Mouse (Mus musculus) MEL (cell line): ENCODE measurements around the gene Nectin4. TPM values are rescaled to one million over a fixed set of nuclear protein-coding genes. Genes with fewer than 3 reads are reported as not detected.

Experiments used
- DNase-seq: peaks from one replicate; pipeline ENCODE4 v3.0.0; 2011; ENCODE audit warnings: low read depth, low spot score
- H3K27ac ChIP-seq: 2 replicates; pipeline ENCODE4 v1.5.1; 2012; ENCODE audit warnings: low read depth, mild to moderate bottlenecking, control low read depth, low read length, moderate library complexity; ENCODE audit not compliant: control insufficient read depth
- H3K27me3 ChIP-seq, 2 experiments: fragments of 150-350 bp in 1 of 2; sonication (generic) in 1 of 2; 2 replicates each; pipeline ENCODE4 v1.6.1; 2012; ENCODE audit warnings: low read length in 2 of 2, mild to moderate bottlenecking in 2 of 2, improper control_type of control experiment in 1 of 2, moderate library complexity in 1 of 2; ENCODE audit not compliant: insufficient read depth in 2 of 2, control insufficient read depth in 1 of 2
- H3K36me3 ChIP-seq, 2 experiments: 2 replicates each; pipeline ENCODE4 v1.6.1; 2012 to 2014; ENCODE audit warnings: low read length in 2 of 2, improper control_type of control experiment in 1 of 2, inconsistent platforms in 1 of 2, mild to moderate bottlenecking in 1 of 2; ENCODE audit not compliant: insufficient read depth in 2 of 2, control insufficient read depth in 1 of 2
- H3K4me1 ChIP-seq, 2 experiments: fragments of 150-350 bp in 1 of 2; sonication (generic) in 1 of 2; 2 replicates each; pipeline ENCODE4 v1.6.1; 2012; ENCODE audit warnings: low read length in 2 of 2, improper control_type of control experiment in 1 of 2, mild to moderate bottlenecking in 1 of 2; ENCODE audit not compliant: insufficient read depth in 2 of 2, control insufficient read depth in 1 of 2
- H3K4me3 ChIP-seq, 2 experiments: fragments of 150-350 bp in 1 of 2; sonication (generic) in 1 of 2; 2 replicates each; pipeline ENCODE4 v1.5.1; 2012; ENCODE audit warnings: low read depth in 2 of 2, low read length in 2 of 2, mild to moderate bottlenecking in 2 of 2, moderate library complexity in 2 of 2, control low read depth in 1 of 2, improper control_type of control experiment in 1 of 2; ENCODE audit not compliant: control insufficient read depth in 1 of 2, insufficient read depth in 1 of 2
- H3K79me2 ChIP-seq: 2 replicates; pipeline ENCODE4 v1.6.1; 2012; ENCODE audit warnings: mild to moderate bottlenecking, low read length, moderate library complexity; ENCODE audit not compliant: control insufficient read depth, poor library complexity, insufficient read depth
- H3K9ac ChIP-seq: 2 replicates; pipeline ENCODE4 v1.6.1; 2012; ENCODE audit warnings: low read depth, mild to moderate bottlenecking, control low read depth, low read length, moderate library complexity; ENCODE audit not compliant: control insufficient read depth, poor library complexity, severe bottlenecking
- H3K9me3 ChIP-seq: fragments of 150-350 bp; sonication (generic); replicated peaks from 2 replicates; pipeline ENCODE4 v1.6.1; 2012; ENCODE audit warnings: mild to moderate bottlenecking, low read length, improper control_type of control experiment, moderate library complexity; ENCODE audit not compliant: insufficient read depth
- BHLHE40 ChIP-seq: IDR thresholded peaks from 2 replicates; pipeline ENCODE4 v1.6.1; 2012; ENCODE audit warnings: low read depth, mild to moderate bottlenecking, inconsistent platforms, low read length, improper control_type of control experiment, borderline replicate concordance
- CHD1 ChIP-seq: IDR thresholded peaks from 2 replicates; pipeline ENCODE4 v1.6.1; 2012; ENCODE audit warnings: low read depth, mild to moderate bottlenecking, inconsistent platforms, low read length, improper control_type of control experiment
- CHD2 ChIP-seq: IDR thresholded peaks from 2 replicates; pipeline ENCODE4 v1.6.1; 2011; ENCODE audit warnings: low read length, improper control_type of control experiment
- ELF1 ChIP-seq: IDR thresholded peaks from 2 replicates; pipeline ENCODE4 v1.6.1; 2014; ENCODE audit warnings: low read depth, mild to moderate bottlenecking, inconsistent platforms, low read length, improper control_type of control experiment, moderate library complexity
- EP300 ChIP-seq, 2 experiments: IDR thresholded peaks; 2 replicates each; pipeline ENCODE4 v1.6.1; 2011; ENCODE audit warnings: improper control_type of control experiment in 2 of 2, low read length in 2 of 2, low read depth in 1 of 2, mild to moderate bottlenecking in 1 of 2
- ETS1 ChIP-seq: IDR thresholded peaks from 2 replicates; pipeline ENCODE4 v1.6.1; 2012; ENCODE audit warnings: low read depth, mild to moderate bottlenecking, inconsistent platforms, low read length, improper control_type of control experiment, moderate library complexity
- GABPA ChIP-seq: IDR thresholded peaks from 2 replicates; pipeline ENCODE4 v1.6.1; 2012; ENCODE audit warnings: low read depth, mild to moderate bottlenecking, inconsistent platforms, low read length, improper control_type of control experiment, moderate library complexity
- HCFC1 ChIP-seq: IDR thresholded peaks from 2 replicates; pipeline ENCODE4 v1.6.1; 2012; ENCODE audit warnings: low read depth, mild to moderate bottlenecking, inconsistent platforms, low read length, improper control_type of control experiment, moderate library complexity
- KAT2A ChIP-seq: conservative IDR thresholded peaks from 2 replicates; pipeline ENCODE4 v1.6.1; 2012; ENCODE audit warnings: low read depth, low read length, improper control_type of control experiment, inconsistent platforms
- MAFK ChIP-seq: IDR thresholded peaks from 2 replicates; pipeline ENCODE4 v1.6.1; 2011; ENCODE audit warnings: low read depth, mild to moderate bottlenecking, low read length, improper control_type of control experiment, borderline replicate concordance
- MAX ChIP-seq: IDR thresholded peaks from 2 replicates; pipeline ENCODE4 v1.6.1; 2011; ENCODE audit warnings: low read length, improper control_type of control experiment
- MAZ ChIP-seq: IDR thresholded peaks from 2 replicates; pipeline ENCODE4 v1.6.1; 2012; ENCODE audit warnings: low read depth, mild to moderate bottlenecking, inconsistent platforms, low read length, improper control_type of control experiment
- MXI1 ChIP-seq: IDR thresholded peaks from 2 replicates; pipeline ENCODE4 v1.6.1; 2011; ENCODE audit warnings: mild to moderate bottlenecking, low read depth, low read length, improper control_type of control experiment
- MYB ChIP-seq: IDR thresholded peaks from 2 replicates; pipeline ENCODE4 v1.6.1; 2011; ENCODE audit warnings: mild to moderate bottlenecking, low read depth, low read length, improper control_type of control experiment
- MYC ChIP-seq: IDR thresholded peaks from 2 replicates; pipeline ENCODE4 v1.6.1; 2011; ENCODE audit warnings: low read depth, mild to moderate bottlenecking, low read length, improper control_type of control experiment, moderate library complexity
- NELFE ChIP-seq: IDR thresholded peaks from 2 replicates; pipeline ENCODE4 v1.6.1; 2011; ENCODE audit warnings: low read depth, low read length, improper control_type of control experiment
- NRF1 ChIP-seq: IDR thresholded peaks from 2 replicates; pipeline ENCODE4 v1.6.1; 2014; ENCODE audit warnings: low read depth, mild to moderate bottlenecking, inconsistent platforms, low read length, improper control_type of control experiment, moderate library complexity; ENCODE audit not compliant: poor library complexity, insufficient read depth, severe bottlenecking
- POLR2A ChIP-seq, 2 experiments: IDR thresholded peaks; 2 replicates each; pipeline ENCODE4 v1.6.1; 2011 to 2012; ENCODE audit warnings: low read length in 2 of 2, mild to moderate bottlenecking in 2 of 2, control low read depth in 1 of 2, improper control_type of control experiment in 1 of 2, low read depth in 1 of 2, moderate library complexity in 1 of 2; ENCODE audit not compliant: control insufficient read depth in 1 of 2, insufficient read depth in 1 of 2, poor library complexity in 1 of 2
- POLR2AphosphoS2 ChIP-seq: IDR thresholded peaks from 2 replicates; pipeline ENCODE4 v1.6.1; 2011; ENCODE audit warnings: low read length, improper control_type of control experiment
- RAD21 ChIP-seq: IDR thresholded peaks from 2 replicates; pipeline ENCODE4 v1.6.1; 2011; ENCODE audit warnings: mild to moderate bottlenecking, low read depth, low read length, improper control_type of control experiment
- RCOR1 ChIP-seq: IDR thresholded peaks from 2 replicates; pipeline ENCODE4 v1.6.1; 2012; ENCODE audit warnings: low read depth, mild to moderate bottlenecking, inconsistent platforms, low read length, improper control_type of control experiment
- SIN3A ChIP-seq: IDR thresholded peaks from 2 replicates; pipeline ENCODE4 v1.6.1; 2012; ENCODE audit warnings: low read length, improper control_type of control experiment, inconsistent platforms
- TBP ChIP-seq: IDR thresholded peaks from 2 replicates; pipeline ENCODE4 v1.8.0; 2011; ENCODE audit warnings: low read depth, low read length, improper control_type of control experiment
- ZC3H11A ChIP-seq: IDR thresholded peaks from 2 replicates; pipeline ENCODE4 v1.6.1; 2012; ENCODE audit warnings: low read depth, mild to moderate bottlenecking, inconsistent platforms, low read length, improper control_type of control experiment
- ZKSCAN1 ChIP-seq: IDR thresholded peaks from 2 replicates; pipeline ENCODE4 v1.6.1; 2012; ENCODE audit warnings: low read depth, mild to moderate bottlenecking, inconsistent platforms, low read length, improper control_type of control experiment, moderate library complexity
- ZMIZ1 ChIP-seq: IDR thresholded peaks from 2 replicates; pipeline ENCODE4 v1.6.1; 2012; ENCODE audit warnings: low read depth, mild to moderate bottlenecking, inconsistent platforms, low read length, improper control_type of control experiment, moderate library complexity
- ZNF384 ChIP-seq: IDR thresholded peaks from 2 replicates; pipeline ENCODE4 v1.6.1; 2012; ENCODE audit warnings: low read depth, mild to moderate bottlenecking, inconsistent platforms, low read length, improper control_type of control experiment
- polyA plus RNA-seq, 2 experiments: library from polyadenylated mRNA; stranded (reverse) in 1 of 2; unstranded in 1 of 2; fragments of >175 nt in 1 of 2; fragments of >200 nt in 1 of 2; gene quantifications; 2 replicates each; pipeline versions ENCODE4 v1.2.1 to v1.2.4; 2012; ENCODE audit warnings: low replicate concordance in 2 of 2, low read depth in 1 of 2; ENCODE audit not compliant: insufficient read length in 2 of 2, insufficient read depth in 1 of 2, missing spikeins in 1 of 2
- total RNA-seq: library from RNA; depleted of rRNA; stranded (reverse); fragments of 300-350 nt; gene quantifications from 2 replicates; pipeline ENCODE4 v1.2.3, GENCODE M21; 2012

Gene Nectin4
- total and polyA plus RNA-seq, 3 experiments, result 0.04 to 0.15 TPM; not detected in 1

DNA sequence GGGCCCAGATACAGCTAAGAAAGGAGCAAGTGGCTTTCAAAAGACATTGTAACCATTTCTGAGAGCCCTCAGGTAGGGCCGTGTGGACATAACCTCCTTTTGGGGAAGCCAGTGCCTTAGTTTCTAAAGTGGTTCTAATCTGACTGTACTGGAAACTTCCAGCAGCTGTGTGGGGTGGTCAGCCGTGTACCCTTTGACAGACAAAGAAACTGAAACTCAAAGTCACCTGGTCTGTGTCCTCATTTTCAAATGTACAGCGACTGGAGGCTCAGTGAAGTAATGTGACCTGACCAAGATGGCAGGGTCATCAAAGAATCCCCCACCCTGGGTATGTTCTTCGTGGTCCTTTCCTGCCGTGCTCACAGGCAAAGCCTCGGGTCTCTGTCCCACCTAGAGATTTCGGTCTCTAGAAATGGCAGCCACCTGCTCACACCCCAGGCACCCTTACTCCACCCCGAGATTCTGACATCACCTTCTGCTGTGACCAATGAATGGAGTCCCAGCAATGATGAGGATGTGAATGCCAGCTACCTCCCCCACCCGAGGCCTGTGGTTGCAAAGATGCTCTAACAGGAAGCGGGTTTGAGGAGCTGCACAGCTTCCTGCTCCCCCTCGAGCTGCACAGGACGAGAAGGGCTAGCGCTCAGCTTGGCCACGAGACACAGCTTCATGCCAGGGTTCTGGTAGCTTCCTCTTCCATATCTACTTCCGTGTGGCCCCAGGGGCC lies 18.6 kb downstream of the Nectin4 start, which contains the start of gene Arhgap30:
Gene Arhgap30, plus strand, starts transcription at position 579 of the 727 bp plus-strand sequence.
- H3K27ac ChIP-seq, result peak within 1 kb of the TSS; percentile 51
- DNase-seq, result peak; percentile 96
- peaks cover 0 to 12% of the 10 kb centered on the region in 2 experiments for H3K4me1 ChIP-seq
- TF ChIP-seq BHLHE40 (no peak), EP300 (IDR thresholded peaks at IDR 0.05; ENCODE audit: low read depth in 1 of 2, low read length in 2 of 2) (peak in 1 of 2 experiments; percentile 43; a peak in 1 of 4 replicates), ETS1 (0 out of 2 replicates have a peak, but pooled peaks have one; percentile 28), KAT2A (no peak), POLR2AphosphoS2 (peak; percentile 29; the same call in 1 of the 2 replicates), RCOR1 (peak; percentile 75), ZKSCAN1 (no peak), ELF1 (peak; percentile 83), MAFK (no peak), MYC (0 out of 2 replicates have a peak, but pooled peaks have one; percentile 64), ZNF384 (no peak), NELFE (peak; percentile 59), MXI1 (peak; percentile 39; the same call in 1 of the 2 replicates), MAX (peak; percentile 48), HCFC1 (peak; percentile 79), POLR2A (IDR thresholded peaks at IDR 0.05; ENCODE audit: control insufficient read depth in 1 of 2, insufficient read depth in 1 of 2, low read depth in 1 of 2, low read length in 2 of 2, poor library complexity in 1 of 2) (peak; percentile 30 to 90; a peak in 2 of 4 replicates), CHD2 (peak; percentile 34; the same call in 1 of the 2 replicates), TBP (peak; percentile 78)
- peaks cover 19% of the 10 kb centered on the region for H3K79me2 ChIP-seq
- H3K27me3 ChIP-seq, result no peaks in the 10 kb centered on the region
- no peaks in the 10 kb centered on the region for H3K9me3 ChIP-seq
- H3K9ac ChIP-seq, result peak within 1 kb of the TSS; percentile 78
- H3K36me3 ChIP-seq, result peaks cover 0 to 7% of the 10 kb centered on the region in 2 experiments; a peak in 2 of 4 replicates
- H3K4me3 ChIP-seq, result peak within 1 kb of the TSS; percentile 62 to 94

DNA sequence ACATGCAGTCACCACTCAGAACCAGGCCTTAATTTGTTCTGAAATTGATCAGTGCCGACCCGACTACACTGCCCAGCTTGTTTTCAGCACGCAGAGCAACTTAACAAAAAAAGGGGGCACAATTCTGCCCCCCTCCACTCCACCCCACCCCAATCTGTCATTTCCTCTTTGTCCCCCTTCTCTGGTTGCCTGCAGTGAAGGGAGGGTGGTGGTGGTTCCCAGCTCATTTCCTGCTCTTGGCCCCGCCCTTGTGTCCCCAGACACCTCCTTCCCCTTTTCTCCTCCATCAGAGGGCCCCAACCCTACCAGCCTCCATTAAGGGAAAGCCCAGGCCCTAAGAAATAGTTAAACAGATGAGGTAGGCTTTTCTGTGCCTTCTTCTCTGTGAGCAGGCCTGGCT lies 20.2 kb downstream of the Nectin4 start:
- peak overlapping the region; percentile 78 for H3K9ac ChIP-seq
- DNase-seq, result peak; percentile 95
- H3K4me1 ChIP-seq, result peaks cover 0 to 12% of the 10 kb centered on the region in 2 experiments
- no peaks in the 10 kb centered on the region for H3K9me3 ChIP-seq
- peak overlapping the region; percentile 62 to 94 for H3K4me3 ChIP-seq
- H3K36me3 ChIP-seq, result peaks cover 0 to 7% of the 10 kb centered on the region in 2 experiments; a peak in 2 of 4 replicates
- H3K27me3 ChIP-seq, result no peaks in the 10 kb centered on the region
- H3K79me2 ChIP-seq, result peaks cover 19% of the 10 kb centered on the region
- H3K27ac ChIP-seq, result peak overlapping the region; percentile 51
- no peak for TF ChIP-seq NRF1
- TF ChIP-seq POLR2A (IDR thresholded peaks at IDR 0.05; ENCODE audit: control insufficient read depth in 1 of 2, insufficient read depth in 1 of 2, low read depth in 1 of 2, low read length in 2 of 2, poor library complexity in 1 of 2), result peak; percentile 19 to 63; a peak in 2 of 4 replicates
- peak; percentile 78 for TF ChIP-seq HCFC1
- TF ChIP-seq ZMIZ1, result 0 out of 2 replicates have a peak, but pooled peaks have one; percentile 31
- peak; percentile 76; the same call in 1 of the 2 replicates for TF ChIP-seq SIN3A
- peak; percentile 98 for TF ChIP-seq MAZ
- TF ChIP-seq ZNF384, result no peak
- 0 out of 2 replicates have a peak, but pooled peaks have one; percentile 46 for TF ChIP-seq MYC
- TF ChIP-seq POLR2AphosphoS2, result no peak
- TF ChIP-seq ZKSCAN1, result no peak
- 0 out of 2 replicates have a peak, but pooled peaks have one; percentile 32 for TF ChIP-seq KAT2A
- no peak for TF ChIP-seq MAFK
- TF ChIP-seq RAD21, result no peak
- TF ChIP-seq ELF1, result peak; percentile 70
- TF ChIP-seq CHD2, result no peak
- peak; percentile 54; the same call in 1 of the 2 replicates for TF ChIP-seq ETS1
- TF ChIP-seq RCOR1, result peak; percentile 59; the same call in 1 of the 2 replicates
- TF ChIP-seq CHD1, result no peak
- TF ChIP-seq ZC3H11A, result no peak
- peak; percentile 50; the same call in 1 of the 2 replicates for TF ChIP-seq NELFE
- no peak for TF ChIP-seq MYB
- TF ChIP-seq GABPA, result no peak
